Mouse (Mus musculus): Measurements from ENCODE around the gene Prss46.

- TF ChIP-seq CTCF (conservative IDR thresholded peaks at IDR 0.05; ENCODE audit: insufficient read depth, insufficient read length, low read depth, low read length) = no peak
- no peak for TF ChIP-seq POLR2A (IDR thresholded peaks at IDR 0.05; ENCODE audit: low read depth, low read length)
Measured at GRCm38 (mm10) chr9:110887388-110888303, 43.3 kb downstream of the Prss46 start.

Measured in kidney, adult 2 months (tissue).